In the genomic region with DNA sequence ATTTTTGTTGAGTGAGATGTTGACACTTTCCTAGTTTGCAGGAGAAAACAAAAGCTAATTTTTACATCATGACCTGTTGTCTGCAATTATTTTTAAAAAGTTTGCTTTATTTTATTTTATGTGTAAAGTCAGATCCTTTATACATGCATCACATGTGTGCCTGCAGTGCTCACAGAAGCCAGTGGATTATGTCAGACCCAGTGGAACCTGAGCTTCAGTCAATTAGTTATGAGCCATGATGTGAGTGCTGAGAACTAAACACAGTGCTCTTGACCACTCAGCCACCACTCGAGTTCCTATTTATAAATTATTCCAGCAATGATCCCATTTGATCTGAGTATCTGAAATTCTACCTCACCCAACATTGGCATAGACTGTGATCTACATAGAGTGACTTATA, we compare ENCODE assay signal across 18 mouse cellular contexts.
DNase-seq lines count a peak whose midpoint lies in the region; ATAC-seq lines count a peak whose summit lies in the region.
"Had no signal": no experiment of that assay in that cellular context is flagged by ENCODE, and none has a peak within 500 bp of the region (broad histone marks: within the 10 kb centered on the region; RNA-seq: fewer than 3 reads in every experiment).

No protein-coding gene starts in this region.

- no peak overlapping the region for H3K4me3 ChIP-seq in forebrain, embryonic 13.5 days
- H3K4me3 ChIP-seq in forebrain, embryonic 10.5 days = no peak overlapping the region
- no peak overlapping the region for H3K4me3 ChIP-seq in forebrain, embryonic 15.5 days
- no peak overlapping the region for H3K4me3 ChIP-seq in forebrain, embryonic 16.5 days (replicated peaks; ENCODE audit: low read length)
- H3K4me3 ChIP-seq: embryonic facial prominence, embryonic 13.5 days; embryonic facial prominence, embryonic 15.5 days; erythroblast, embryonic 14.5 days had no signal

- 87% methylated on average over 1 of the region's 1 CpGs for WGBS in forebrain, embryonic 13.5 days
- 87% methylated on average over 1 of the region's 1 CpGs for WGBS in forebrain, embryonic 10.5 days
- 52% methylated on average over 1 of the region's 1 CpGs for WGBS in forebrain, embryonic 15.5 days
- 56% methylated on average over 1 of the region's 1 CpGs for WGBS in forebrain, embryonic 16.5 days

- peak; percentile 55; the same call in 1 of the 2 replicates for ATAC-seq in forebrain, embryonic 13.5 days
- peak; percentile 63; the same call in 1 of the 2 replicates for ATAC-seq in forebrain, embryonic 15.5 days (replicated peaks)
- ATAC-seq in forebrain, embryonic 16.5 days = peak; percentile 66

- H3K9me3 ChIP-seq in forebrain, embryonic 13.5 days (replicated peaks) = no peaks in the 10 kb centered on the region
- no peaks in the 10 kb centered on the region for H3K9me3 ChIP-seq in forebrain, embryonic 10.5 days
- H3K9me3 ChIP-seq in forebrain, embryonic 15.5 days = no peaks in the 10 kb centered on the region
- H3K9me3 ChIP-seq in forebrain, embryonic 16.5 days (ENCODE audit: control insufficient read depth, low read length) = no peaks in the 10 kb centered on the region
- H3K9me3 ChIP-seq: embryonic facial prominence, embryonic 13.5 days; embryonic facial prominence, embryonic 15.5 days had no signal

- no peaks in the 10 kb centered on the region for H3K36me3 ChIP-seq in forebrain, embryonic 13.5 days (ENCODE audit: poor library complexity, severe bottlenecking)
- H3K36me3 ChIP-seq in forebrain, embryonic 10.5 days (replicated peaks) = no peaks in the 10 kb centered on the region
- no peaks in the 10 kb centered on the region for H3K36me3 ChIP-seq in forebrain, embryonic 15.5 days
- H3K36me3 ChIP-seq in forebrain, embryonic 16.5 days (ENCODE audit: control insufficient read depth, insufficient read depth) = no peaks in the 10 kb centered on the region
- H3K36me3 ChIP-seq: embryonic facial prominence, embryonic 13.5 days; embryonic facial prominence, embryonic 15.5 days had no signal

- no peaks in the 10 kb centered on the region for H3K4me1 ChIP-seq in forebrain, embryonic 13.5 days
- H3K4me1 ChIP-seq in forebrain, embryonic 10.5 days = no peaks in the 10 kb centered on the region
- no peaks in the 10 kb centered on the region; the same call in 1 of the 2 replicates for H3K4me1 ChIP-seq in forebrain, embryonic 15.5 days
- no peaks in the 10 kb centered on the region for H3K4me1 ChIP-seq in forebrain, embryonic 16.5 days (replicated peaks; ENCODE audit: control insufficient read depth, insufficient read depth, low read length)
- H3K4me1 ChIP-seq: embryonic facial prominence, embryonic 13.5 days; embryonic facial prominence, embryonic 15.5 days had no signal

- no peak overlapping the region for H3K27ac ChIP-seq in forebrain, embryonic 13.5 days
- H3K27ac ChIP-seq in forebrain, embryonic 10.5 days = no peak overlapping the region
- no peak overlapping the region for H3K27ac ChIP-seq in forebrain, embryonic 15.5 days (replicated peaks)
- H3K27ac ChIP-seq in forebrain, embryonic 16.5 days (ENCODE audit: low read length) = no peak overlapping the region
- H3K27ac ChIP-seq: embryonic facial prominence, embryonic 13.5 days; embryonic facial prominence, embryonic 15.5 days had no signal

- no peak overlapping the region for H3K4me2 ChIP-seq in forebrain, embryonic 13.5 days
- H3K4me2 ChIP-seq in forebrain, embryonic 15.5 days (replicated peaks) = no peak overlapping the region
- H3K4me2 ChIP-seq in forebrain, embryonic 16.5 days (ENCODE audit: low read length) = no peak overlapping the region
- H3K4me2 ChIP-seq: embryonic facial prominence, embryonic 13.5 days; embryonic facial prominence, embryonic 15.5 days had no signal

- no peak overlapping the region for H3K9ac ChIP-seq in forebrain, embryonic 13.5 days
- H3K9ac ChIP-seq in forebrain, embryonic 15.5 days (replicated peaks) = no peak overlapping the region
- no peak overlapping the region for H3K9ac ChIP-seq in forebrain, embryonic 16.5 days (replicated peaks; ENCODE audit: low read depth, low read length)
- H3K9ac ChIP-seq: embryonic facial prominence, embryonic 13.5 days; embryonic facial prominence, embryonic 15.5 days had no signal

- intact Hi-C loops in gastrocnemius, postnatal 14 days (cut with DNase I; ENCODE audit: low total_unique reads) = no loop called here

- no peaks in the 10 kb centered on the region for H3K27me3 ChIP-seq in forebrain, embryonic 13.5 days
- no peaks in the 10 kb centered on the region for H3K27me3 ChIP-seq in forebrain, embryonic 10.5 days (ENCODE audit: poor library complexity, severe bottlenecking)
- H3K27me3 ChIP-seq in forebrain, embryonic 15.5 days = no peaks in the 10 kb centered on the region
- no peaks in the 10 kb centered on the region for H3K27me3 ChIP-seq in forebrain, embryonic 16.5 days (replicated peaks; ENCODE audit: control insufficient read depth, insufficient read depth, low read length)
- H3K27me3 ChIP-seq: embryonic facial prominence, embryonic 13.5 days; embryonic facial prominence, embryonic 15.5 days had no signal

- DNase-seq in forebrain, embryonic 10.5 days (ENCODE audit: extremely low spot score, low spot score) = no peak
- DNase-seq in gastrocnemius, postnatal 14 days = no peak
- DNase-seq: adrenal gland, adult 2 months; adrenal gland, postnatal 10 days; adrenal gland, postnatal 25 days; cerebellum, adult 11 months; cerebellum, adult 18-20 months; cerebellum, adult 8-10 months; cerebellum, adult 9-11 months; cerebellum, postnatal 14 days; cerebellum, postnatal 36 days; embryo, embryonic 11 days had no signal
